Mouse (Mus musculus): ENCODE measurements at regions not wholly inside any gene's neighbourhood (a gene's known extent, or its start where the extent isn't known, plus 50 kb on each side); places are given as distances from the start of the nearest gene placed in this dataset.
"Not testable (repeated sequence)": the region's sequence is repeated elsewhere in the genome, so short reads cannot be mapped to it uniquely, and the experiment has no call there.

DNA sequence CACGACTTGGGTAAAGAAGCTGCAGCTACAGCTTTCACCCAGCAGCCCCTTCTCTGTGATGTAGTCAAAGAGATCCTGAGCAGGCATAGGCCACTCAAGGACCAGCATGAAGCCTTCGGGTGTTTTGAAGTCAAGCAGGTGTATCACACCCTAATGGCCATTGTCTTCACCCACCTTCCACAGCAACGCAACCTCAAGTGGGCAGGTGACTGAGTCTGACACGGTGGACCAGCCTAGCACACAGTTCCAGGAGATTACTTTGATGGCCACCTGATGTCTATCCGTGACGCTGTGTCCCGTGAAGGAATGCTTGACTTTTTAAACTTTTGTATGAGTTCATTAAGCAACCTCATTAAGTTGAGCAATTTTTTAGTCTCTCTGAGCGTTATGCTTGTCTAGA, 57.5 kb upstream of the Gm21119 start:
- not testable (repeated sequence) for H3K27ac ChIP-seq
- WGBS = 74% methylated on average over 7 of the region's 8 CpGs

DNA sequence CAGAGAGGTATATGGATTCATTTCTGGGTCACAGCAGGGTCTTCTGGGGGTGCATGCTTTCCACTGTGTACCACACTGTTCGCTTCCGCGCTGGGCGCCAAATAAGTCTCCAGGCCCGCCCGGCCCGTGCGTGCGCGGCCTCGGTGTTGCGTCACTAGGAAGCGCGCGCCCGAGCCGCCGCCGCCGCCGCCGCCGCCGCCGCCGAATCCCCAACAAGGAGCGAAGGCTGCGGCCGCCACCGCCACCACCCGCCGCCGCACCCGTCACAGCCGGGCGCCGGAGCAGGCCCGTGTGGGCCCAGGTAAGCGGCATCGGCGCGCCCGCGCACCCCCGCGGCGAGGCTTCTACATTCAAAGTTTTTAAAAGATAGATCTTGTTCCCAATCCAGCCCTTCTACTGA, 57.1 kb upstream of the Gm21119 start:
- H3K9me3 ChIP-seq, H3K27ac ChIP-seq, H3K27me3 ChIP-seq, H3K4me1 ChIP-seq, H3K36me3 ChIP-seq: not testable (repeated sequence)
- Histone ChIP-seq H3K9ac (0 out of 2 replicates have a peak overlapping the region, but pooled peaks have one; percentile 52), H3K4me2 (peak overlapping the region; percentile 48), H3K4me3 (peak overlapping the region; percentile 31)
- ATAC-seq (ENCODE audit: insufficient number of reproducible peaks, insufficient read depth, low FRiP score, low TSS enrichment, low read depth) = peak; percentile 95
- 56% methylated on average over 41 of the region's 47 CpGs for WGBS

More for the DNA sequence above, 57.5 kb upstream of the Gm21119 start:
- H3K4me3 ChIP-seq = peak overlapping the region; percentile 31
- not testable (repeated sequence) for H3K9me3 ChIP-seq, H3K9ac ChIP-seq, H3K4me1 ChIP-seq, H3K27me3 ChIP-seq, H3K36me3 ChIP-seq
- peak; percentile 85 for ATAC-seq (ENCODE audit: insufficient number of reproducible peaks, insufficient read depth, low FRiP score, low TSS enrichment, low read depth)
- peak overlapping the region; percentile 48 for H3K4me2 ChIP-seq

Measured in embryonic facial prominence, embryonic 13.5 days (tissue).